Mouse (Mus musculus) embryo, embryonic 11.5 days (tissue): ENCODE results near the gene Fmn2.

Experiments used
- DNase-seq: peaks from one replicate; pipeline ENCODE4 v3.0.0-alpha.2; 2012; ENCODE audit warnings: low read depth, low spot score

Gene Fmn2

GRCm38 (mm10) chr1:174781037-174781436 lies 279.4 kb downstream of the Fmn2 start:
- no peak for DNase-seq

GRCm38 (mm10) chr1:174788617-174789016 lies 287.0 kb downstream of the Fmn2 start:
- no peak for DNase-seq

- no peak for DNase-seq
These were observed 310.2 kb downstream of the Fmn2 start for GRCm38 (mm10) chr1:174811846-174812245.

- DNase-seq, result no peak
These were observed 324.9 kb downstream of the Fmn2 start for GRCm38 (mm10) chr1:174826562-174826961.

GRCm38 (mm10) chr1:174836861-174837260 lies 335.2 kb downstream of the Fmn2 start:
- no peak for DNase-seq

- DNase-seq, result no peak
These were observed 343.2 kb downstream of the Fmn2 start for GRCm38 (mm10) chr1:174844786-174845185.

GRCm38 (mm10) chr1:174856188-174856587 lies 354.6 kb downstream of the Fmn2 start:
- no peak for DNase-seq

GRCm38 (mm10) chr1:174860407-174861118 lies 358.9 kb downstream of the Fmn2 start:
- DNase-seq, result no peak
